Mouse (Mus musculus): ENCODE data around the gene Myo5c.

Myo5c gene

DNA sequence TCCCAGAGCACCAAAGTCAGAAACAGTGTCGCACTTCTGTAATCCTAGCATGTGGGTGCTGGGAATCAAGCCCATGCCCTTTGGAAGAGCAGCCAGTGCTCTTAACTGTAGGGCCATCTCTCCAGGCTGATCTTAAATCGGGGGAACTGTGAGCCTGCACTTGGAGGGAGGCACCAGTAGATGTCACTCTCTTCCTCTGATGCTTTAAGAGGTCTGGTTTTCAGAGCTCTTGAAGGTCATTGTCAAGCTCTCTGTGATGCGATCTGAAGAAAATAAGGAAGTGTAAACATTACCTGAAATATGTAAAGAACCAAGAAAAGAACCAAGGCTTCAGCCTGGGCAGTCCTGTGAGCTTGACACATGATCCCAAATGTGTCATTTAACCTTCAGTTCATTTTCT lies 51.0 kb downstream of the Myo5c start:
- peak; percentile 59 for DNase-seq

DNA sequence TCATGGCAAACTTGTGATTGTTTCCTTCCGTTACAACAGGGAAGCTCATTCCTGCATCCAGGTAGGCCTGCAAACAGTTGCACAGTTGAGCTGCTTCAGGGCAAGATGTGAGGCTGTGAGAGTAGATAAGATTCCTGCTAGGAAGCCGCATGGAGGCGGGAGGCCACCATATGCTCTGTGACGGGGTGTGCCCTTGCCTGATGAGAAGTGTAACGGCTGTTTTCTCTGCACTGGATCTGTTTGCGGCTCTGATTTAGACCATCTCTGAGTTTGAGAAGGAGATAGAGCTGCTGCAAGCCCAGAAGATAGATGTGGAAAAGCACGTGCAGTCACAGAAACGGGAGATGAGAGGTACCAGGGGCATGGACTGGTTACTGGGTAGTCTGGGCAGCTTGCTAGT lies 51.8 kb downstream of the Myo5c start:
- no peak for DNase-seq

DNA sequence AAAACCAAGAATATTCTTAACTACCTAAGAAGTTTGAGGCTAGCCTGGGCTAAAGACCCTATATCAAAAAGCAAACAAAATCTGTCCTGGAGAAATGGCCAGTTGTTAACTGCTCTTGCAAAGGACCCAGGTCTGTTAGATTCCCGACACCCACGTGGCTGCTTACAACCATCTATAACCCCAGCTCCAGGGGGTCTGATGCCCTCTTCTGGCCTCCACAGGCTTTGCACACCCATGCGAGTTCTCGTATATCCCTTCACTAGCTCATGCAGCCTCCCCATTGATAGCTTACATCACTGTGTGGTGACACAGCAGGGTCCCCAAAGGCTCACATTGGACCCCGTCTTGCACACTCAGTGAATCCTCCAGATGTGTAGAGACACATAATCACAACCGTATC lies 53.5 kb downstream of the Myo5c start:
- no peak for DNase-seq

DNA sequence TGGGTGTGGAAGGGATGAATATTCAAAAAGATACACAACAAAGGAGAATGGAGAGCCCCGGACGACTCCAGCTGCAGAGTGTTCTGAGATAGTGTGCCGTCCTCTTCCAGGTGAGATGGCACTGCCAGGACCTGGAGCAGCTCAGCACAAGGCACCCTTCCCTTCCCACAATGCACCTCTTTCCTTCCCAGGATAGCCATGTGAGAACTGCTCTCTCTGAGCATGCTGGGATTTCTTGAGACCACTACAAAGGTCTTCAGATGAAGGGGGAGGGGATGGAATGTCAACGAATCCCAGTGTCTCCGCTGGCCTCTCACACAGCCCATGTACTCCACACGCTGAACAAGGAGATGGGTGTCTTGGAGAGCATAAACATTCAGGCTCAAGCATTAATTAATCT lies 55.8 kb downstream of the Myo5c start:
- no peak for DNase-seq

DNA sequence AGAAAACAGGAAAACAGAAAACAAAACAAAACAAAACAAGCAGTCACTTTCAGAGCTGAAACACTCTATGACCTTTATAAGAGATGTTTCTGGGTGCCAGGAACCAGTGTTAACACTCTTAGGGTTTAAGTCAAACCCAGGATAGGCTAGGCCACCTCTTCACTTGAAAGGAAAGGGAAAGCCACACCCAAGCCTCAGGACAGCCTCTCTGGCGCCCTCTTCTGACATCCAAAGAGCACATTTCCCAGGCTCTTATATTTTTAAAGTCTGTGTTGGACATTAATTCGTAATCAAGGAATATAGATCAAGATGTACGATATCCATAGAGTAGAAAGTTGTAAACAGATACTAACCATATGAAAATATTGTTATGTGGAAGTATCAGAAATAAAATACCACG lies 57.7 kb downstream of the Myo5c start:
- peak; percentile 30 for DNase-seq

DNA sequence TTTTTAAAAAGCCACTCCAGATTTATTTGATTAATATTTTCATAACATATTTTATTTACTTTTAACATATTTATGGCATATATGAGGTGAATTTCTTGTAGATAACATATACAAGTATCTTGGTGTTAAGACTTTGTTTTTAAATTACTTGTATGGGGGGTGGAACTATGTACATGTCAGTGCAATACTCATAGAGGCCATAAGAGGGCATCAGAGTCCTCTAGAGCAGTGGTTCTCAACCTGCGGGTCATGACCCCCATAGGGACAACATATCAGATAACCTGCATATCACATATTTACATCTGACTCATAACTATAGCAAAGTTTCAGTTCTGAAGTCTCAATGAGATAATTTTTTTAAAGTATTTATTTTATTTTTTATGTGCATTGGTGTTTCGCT lies 67.5 kb downstream of the Myo5c start:
- DNase-seq: no peak

DNA sequence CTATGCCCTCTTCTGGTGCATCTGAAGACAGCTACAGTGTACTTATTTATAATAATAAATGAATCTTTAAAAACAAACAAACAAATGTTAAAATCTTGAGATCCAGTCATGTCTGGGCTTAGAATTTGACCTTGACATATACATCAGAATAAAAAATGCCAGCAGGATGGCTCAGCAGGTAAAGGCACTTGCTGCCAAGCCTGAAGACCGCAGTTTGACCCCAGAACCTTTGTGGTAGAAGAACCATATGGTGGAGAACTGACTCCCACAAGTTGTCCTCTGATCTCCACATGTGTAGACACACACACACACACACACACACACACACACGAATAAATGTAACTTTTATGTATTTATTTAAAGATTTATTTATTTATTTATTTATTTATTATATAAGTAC lies 71.2 kb downstream of the Myo5c start:
- no peak for DNase-seq

DNA sequence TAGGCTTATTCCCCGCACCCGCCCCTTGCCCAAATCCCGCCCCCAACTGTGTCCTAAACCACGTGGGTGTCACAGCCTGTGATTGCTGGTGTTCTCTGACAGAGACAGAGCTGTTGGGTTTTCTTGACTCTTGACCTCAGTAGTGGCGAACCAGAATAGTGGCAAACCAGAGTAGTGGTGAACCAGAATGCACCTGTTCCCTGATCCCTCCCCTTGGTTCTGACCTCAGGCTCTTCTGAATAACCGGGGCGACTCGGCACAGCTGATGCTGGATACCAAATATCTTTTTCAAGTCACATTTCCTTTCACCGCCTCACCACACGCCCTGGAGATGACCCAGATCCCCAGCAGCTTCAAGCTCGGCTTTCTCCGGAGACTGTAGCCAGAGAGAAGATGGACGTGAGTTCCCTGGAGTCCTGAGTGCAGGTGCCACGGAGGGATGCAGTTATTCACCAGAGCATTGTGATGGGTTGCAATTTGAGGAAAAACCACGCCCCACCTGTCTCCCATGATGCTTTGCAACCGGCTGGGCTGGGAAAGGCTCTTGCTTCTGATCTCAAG lies 72.0 kb downstream of the Myo5c start:
- no peak for DNase-seq

DNA sequence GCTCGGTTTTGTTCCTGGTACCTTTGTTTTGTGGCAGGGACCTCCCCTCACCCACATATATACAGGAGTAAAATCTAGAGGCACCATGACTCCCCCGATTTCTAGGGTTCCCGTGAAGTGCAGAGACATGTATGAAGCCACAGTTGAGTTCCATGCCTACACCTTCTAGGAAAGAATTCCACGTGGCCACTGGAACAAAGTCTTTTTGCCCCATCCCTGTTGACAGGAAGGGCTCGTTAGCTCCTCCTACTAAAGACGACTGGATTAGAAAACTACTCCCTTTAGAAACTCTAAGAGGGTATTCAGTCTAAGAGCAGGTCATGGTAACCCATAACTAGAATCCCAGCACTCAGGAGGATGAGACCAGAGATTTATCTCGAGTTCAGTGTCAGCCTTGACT lies 72.5 kb downstream of the Myo5c start:
- no peak for DNase-seq

DNA sequence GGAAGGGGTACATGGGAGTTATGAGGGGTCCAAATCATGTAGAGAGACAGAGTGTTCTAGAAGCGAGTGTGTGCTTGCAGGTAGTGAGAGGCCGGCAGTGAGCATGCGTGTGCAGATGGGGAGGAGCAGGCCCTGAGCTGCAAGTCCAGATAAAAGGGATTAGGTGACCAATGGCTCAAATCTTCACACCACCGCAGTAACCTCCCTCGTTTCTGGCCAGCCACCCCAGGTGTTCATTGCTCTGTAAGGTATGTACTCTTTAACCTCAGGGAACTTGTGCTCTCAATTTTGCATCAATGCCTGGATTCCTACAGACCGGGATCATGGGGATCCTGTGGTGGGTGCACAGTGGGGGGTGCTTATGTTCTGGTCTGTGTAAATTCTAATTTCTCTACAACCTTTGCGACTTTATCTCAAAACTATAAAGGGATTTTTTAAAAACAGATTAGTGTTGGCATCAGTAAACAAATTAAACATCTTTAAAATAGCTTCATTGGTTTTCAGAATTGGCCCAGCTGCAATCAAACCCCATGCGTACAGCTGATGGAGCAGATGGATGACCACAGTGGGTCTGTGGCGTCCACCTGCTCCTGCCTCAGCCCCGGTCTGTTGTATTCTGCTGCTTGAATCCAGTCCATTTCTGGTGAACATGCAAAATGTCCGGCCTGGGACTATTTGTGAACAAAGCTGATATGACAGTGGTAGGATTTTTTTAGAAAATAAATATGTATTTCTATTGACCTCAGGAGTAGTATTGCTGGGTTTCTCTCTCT lies 74.5 kb downstream of the Myo5c start, which contains the start of gene Gnb5:
Gene Gnb5, plus strand, starts transcription at position 163 of the 773 bp plus-strand sequence.
- DNase-seq: no peak

DNA sequence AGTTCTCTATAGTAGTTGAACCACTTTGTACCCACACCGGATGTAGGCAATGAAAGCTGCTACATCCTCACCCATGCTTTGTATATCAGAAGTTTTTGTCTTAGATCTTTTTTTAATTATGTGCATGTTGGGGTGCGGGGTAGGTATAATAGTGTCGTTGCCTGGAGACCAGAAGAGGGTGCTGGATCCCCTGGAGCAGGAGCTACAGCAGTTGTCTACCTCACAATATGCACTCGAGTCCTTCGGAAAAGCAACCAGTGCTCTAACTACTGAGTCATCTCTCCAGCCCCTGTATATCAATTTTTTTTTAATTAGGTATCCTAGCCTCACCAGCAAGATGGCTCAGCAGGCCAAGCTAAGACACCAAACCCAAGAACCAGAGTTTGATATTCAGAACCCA lies 75.2 kb downstream of the Myo5c start:
- DNase-seq: no peak

DNA sequence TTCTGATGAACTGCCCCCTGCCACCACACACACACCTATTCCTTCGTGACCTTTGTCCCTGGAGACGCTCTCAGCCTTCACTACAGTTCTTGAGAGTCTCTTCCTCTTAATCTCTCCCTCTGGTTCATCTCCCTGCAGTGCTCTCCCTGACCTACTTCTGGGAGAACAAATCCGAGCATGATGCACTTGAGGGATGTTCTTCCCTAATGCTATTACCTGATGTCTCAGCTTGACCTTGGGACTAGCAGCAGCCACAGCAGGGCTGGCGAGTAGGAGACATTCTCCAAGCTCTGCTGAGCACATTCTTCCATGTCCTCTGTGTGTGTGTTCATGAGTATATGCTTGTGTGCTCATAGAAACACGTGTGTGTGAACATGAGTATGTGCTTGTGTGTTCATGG lies 76.8 kb downstream of the Myo5c start:
- DNase-seq: no peak

DNA sequence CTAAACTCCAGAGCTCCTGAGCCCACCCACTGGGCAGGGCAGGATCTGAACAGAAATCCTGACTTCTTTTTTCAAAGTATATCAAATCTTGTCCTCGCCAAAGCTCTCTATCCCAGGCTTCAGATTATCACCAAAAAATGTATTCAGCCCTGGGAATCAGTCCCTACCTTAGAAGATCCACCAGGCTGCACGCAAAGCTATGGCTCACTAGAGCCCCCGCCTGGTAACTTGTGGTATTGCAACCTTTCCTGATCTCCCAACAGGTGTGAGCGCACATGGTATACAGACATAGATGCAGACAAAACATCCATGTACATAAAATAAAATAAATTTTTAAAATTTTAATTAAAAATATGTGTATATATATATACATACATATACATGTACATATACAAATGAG lies 80.2 kb downstream of the Myo5c start:
- DNase-seq: peak; percentile 72

DNA sequence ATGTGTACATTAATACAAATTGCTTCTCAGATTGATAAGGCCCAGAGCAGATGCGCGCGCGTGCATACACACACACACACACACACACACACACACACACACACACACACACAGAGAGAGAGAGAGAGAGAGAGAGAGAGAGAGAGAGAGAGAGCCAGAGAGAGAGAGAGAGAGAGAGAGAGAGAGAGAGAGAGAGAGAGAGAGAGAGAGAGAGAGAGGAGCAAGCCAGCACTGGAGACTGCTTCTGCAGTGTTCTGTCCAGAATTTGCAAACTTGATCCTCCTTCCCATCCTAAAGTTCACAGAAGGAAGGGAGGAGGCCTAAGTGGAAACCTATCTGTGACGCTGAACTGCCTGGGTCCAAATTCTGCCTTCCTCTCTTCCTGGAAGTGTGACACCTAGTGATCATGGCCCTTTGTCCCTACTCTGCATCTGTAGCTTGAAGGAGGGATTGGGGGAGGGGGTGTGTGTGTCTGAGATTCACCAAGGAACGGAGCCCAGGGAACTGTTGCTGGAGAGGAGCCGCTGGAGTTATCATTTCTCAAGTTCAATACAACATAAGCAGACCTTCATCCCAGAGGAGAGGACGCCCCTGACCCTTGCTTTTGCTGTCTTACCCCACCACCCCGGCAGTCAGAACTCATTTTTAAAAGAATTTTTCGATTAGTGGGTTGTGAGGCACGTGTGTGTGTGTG lies 81.5 kb downstream of the Myo5c start:
- DNase-seq: no peak

DNA sequence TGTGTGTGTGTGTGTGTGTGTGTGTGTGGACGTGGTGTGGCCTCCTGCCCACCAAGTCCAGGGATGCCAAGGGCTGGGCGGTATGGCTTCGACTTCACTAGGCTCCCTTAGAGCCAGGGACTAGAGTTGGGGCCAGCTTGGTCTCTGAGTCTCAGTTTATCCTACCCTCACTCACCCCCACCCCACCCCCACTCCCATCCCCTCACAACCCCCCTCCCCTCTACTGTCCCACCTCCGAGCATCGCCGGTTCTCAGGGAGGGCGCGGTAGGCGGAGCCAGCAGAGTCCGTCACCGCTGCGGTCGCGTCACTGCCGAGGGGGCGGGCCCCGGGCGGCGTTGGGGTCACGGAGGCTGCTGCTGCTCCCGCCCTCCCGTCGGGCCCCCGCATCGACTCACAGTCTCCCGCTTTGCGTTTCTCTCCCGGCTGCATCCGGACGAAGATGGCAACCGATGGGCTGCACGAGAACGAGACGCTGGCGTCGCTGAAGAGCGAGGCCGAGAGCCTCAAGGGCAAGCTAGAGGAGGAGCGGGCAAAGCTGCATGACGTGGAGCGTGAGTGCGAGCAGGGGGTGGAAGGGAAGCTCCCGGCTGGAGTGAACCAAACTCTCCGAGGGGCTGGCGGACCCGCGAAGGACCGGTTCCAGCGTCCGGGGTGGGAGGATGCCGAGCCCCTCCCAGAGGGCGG lies 82.2 kb downstream of the Myo5c start:
- peak; percentile 59 for DNase-seq

DNA sequence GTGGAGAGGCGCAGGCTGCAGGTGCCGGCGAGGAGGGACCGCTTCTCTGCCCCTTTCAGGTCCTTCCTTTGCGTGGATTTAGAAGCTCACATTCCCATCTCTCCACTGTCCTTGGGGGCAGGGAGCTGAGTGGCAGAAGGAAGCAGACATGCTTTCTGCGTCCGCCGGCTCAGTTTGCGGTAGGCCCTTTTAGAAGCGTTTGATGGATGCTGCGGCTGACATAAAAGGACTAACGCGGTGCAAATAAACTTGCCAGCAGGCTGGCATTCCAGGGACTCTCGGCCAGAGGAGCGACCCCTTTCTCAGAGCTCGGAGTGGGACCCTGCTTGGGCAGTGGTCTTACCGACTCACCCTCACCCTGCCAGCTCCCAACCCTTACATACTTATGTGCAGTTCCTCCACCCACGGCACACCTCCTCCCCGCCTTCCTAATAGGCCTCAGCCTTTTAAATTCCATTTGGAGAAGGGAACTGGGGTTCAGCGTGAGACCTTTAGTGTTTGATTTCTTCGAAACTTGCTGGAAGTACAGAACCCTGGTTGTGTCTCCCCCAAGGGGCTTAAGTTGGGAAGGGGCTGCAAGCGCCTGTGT lies 82.8 kb downstream of the Myo5c start:
- peak; percentile 12 for DNase-seq

DNA sequence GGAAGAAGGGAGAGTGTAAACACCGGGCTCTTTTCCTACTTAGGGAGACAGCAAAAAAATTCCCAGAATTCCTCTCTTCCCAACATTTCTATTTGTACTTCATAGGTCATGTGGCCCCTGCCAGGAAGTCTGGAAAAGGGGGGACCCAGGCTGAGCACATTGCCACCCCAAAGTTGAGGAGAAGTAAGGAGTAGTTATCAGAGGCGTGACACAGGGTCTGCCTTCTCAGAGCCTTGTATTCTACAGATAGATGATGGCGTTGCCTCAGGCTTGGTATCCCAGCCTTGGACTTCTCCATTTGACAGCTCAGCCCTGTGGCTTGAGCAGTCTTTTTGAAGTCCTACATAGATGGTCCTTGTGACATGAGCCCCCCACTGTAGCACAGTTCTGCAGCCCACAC lies 83.4 kb downstream of the Myo5c start:
- DNase-seq: no peak

DNA sequence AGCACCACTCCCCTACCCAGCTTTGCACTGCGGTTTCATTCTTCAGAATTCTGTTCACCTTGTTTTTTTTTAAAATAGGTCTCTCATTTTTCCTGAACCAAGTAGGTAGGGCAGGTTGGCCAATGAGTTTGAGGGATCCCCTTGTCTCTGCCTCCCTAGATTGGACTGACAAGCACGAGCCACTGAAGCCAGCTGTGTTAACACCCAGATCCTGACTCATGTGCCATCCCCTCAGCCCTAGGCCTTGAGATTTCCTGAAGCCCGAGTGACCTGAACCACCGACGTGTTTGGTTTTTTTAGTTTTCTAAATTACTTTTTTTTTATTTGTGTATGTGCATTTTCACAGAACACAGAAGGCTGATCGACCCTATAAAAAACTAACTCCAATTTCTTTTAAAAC lies 85.0 kb downstream of the Myo5c start:
- no peak for DNase-seq

DNA sequence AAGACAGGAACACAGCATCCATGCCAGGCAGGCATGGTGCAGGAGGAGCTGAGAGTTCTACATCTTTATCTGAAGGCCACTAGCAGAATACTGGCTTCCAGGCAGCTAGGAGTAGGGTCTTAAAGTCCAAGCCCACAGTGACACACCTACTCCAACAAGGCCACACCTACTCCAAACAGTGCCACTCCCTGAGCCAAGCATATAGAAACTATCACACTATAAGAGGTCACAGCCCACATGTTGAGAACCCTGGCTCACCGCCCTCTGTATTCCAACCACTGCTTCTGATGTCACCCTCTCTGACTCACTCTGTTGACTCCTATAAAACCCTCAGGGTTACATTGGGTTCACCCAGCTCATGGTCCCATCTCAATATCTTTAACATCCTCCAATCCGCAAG lies 86.4 kb downstream of the Myo5c start:
- DNase-seq: no peak

DNA sequence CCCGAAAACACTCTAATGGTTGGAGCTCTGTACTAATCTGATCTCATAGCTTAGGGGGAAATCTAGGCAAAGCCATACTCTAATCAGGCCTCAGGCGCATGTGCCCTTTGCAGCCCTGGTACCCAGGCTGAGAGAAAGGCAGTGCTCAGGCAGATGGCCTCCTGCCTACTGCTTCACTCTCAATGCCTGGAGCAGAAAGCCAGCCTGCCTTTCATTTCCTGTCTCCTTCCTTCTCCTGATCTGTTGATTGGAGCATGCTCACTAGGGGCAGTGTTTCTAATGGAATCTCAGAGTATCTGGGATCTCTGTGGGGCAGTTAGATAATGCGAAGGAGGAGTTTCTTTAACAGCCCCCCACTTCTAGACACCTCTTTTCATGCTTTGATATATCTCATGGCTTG lies 87.5 kb downstream of the Myo5c start:
- no peak for DNase-seq

DNA sequence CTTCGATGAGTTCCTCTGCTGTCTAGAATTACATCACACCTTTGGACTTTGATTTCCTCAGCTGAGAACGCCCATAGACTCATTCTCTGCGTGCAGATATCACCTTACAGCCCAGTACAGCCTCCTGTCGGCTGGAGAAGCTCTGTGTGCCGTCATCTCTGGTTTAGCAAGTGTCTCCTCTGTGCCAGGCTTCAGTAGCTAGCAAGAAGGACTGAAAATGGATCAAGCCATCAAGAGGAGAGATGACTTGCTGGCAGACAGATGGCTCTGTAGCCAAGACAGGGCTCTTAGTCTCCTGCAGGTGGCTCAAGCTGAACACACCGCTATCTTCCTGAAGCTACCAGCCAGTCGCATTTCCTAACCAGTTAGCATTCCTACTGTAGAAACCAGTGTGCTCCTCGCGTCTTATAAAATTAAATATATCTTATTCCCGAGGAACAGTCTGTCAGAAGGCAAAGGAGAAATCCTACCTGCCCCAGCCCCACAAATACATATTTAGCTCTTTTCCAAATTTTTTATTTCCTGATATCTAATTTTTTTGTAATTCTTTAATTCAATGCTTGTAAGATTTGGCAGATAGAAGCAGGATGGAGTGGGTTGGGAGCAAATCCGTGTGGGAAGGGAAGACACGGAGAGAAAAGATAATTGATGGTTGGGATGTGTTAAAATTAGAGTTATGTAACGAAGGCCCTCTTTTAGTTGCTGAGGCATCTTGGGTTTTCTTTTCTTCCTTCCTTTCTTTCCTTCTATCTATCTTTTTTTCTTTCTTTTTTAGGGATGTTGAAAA lies 90.5 kb downstream of the Myo5c start:
- DNase-seq: no peak

DNA sequence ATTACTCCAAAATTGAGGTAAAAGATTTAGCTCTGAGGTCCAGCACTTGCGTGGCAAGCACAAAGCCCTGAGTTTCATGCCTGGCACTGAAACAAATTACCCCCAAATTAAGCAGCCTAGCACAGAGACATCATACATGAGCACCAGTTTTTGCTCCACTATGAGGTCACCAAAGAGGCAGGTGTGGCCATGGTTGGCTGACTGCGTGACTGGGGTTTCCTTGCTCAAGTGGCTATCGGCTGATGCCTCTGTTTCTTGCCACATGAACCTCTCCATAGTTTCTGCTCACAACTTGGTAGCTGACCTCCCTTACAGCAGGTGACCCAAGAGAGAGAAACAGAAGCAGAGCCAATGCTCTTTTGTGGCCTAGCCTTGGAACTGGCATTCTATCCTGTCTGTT lies 96.2 kb downstream of the Myo5c start:
- DNase-seq: no peak

DNA sequence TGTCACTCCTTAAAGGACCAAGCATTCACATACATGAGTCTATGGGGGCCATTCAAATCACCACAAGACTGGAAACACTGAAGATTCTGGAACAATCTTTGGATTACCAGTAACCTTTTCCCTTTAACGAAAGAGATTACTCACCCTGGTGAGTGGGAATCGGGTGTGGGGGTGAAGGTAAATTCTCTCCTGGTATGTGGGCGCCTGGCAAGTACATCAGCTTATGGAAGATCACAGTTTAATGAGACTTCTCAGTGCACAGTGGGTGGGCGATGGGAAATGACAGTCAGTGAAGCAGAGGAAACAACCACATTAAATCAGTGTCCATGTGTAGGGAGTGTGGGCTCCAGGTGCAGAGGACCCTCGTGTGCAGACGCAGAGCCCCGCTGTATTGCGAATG lies 99.0 kb downstream of the Myo5c start:
- no peak for DNase-seq

Measured in kidney, adult 9 months (tissue).